Mouse (Mus musculus): ENCODE data around the gene Mettl14.
"Not testable (repeated sequence)": the region's sequence is repeated elsewhere in the genome, so short reads cannot be mapped to it uniquely, and the experiment has no call there.

The Mettl14 gene

DNA sequence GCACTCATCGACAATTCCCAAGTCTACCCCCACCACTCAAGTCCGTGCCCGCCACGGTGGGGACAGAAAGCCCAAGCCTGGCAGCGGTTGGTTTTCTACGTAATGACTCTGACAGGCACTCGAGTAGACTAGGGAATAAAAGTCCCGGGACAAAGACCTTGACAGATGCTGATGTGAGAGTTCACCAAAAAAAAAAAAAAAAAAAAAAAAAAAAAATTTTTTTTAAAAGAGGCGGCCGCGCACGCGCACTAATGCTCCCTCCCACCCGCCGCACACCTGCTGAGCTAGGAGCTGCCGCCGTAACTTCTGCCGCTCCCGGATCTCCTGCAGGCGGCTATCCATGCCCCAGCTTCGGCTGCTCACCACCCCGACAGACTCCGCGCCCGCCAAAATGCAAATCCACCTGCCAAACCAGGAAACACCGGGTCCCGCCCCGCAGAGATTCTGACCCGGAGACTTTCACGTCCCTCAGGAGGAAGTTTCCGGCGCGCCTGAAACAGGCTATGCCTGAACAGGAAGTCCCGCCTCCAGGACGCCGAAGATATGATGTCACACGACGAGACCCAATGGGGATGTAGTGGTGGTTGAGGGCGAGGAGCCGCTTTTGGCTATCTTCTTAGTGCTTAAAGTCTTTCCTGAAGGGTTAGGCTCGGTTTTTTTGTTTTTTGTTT lies at the start of gene Mettl14:
Mettl14 (minus strand) TSS at position 623 of the 671 bp plus-strand sequence.
- peak; percentile 98 for DNase-seq (ENCODE audit: low read depth)

DNA sequence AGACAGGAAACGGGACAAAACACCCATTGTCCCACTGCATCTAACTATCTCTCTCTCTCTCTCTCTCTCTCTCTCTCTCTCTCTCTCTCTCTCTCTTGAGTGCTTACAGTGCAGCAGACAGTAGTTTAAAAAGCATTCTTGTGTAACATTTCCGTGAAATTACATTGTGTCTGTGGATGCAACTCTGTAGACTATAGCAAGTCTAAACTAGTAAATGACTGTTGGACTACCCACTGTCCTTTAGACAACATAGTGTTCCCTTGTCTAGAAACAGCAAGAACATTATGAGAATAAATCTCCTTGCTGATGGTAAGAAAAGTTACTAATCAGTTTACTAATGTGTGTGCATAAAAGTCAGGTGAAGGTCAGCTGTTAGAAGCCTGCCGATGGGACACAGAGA lies 47.5 kb upstream of the Mettl14 start:
- no peak for DNase-seq (ENCODE audit: low read depth)

DNA sequence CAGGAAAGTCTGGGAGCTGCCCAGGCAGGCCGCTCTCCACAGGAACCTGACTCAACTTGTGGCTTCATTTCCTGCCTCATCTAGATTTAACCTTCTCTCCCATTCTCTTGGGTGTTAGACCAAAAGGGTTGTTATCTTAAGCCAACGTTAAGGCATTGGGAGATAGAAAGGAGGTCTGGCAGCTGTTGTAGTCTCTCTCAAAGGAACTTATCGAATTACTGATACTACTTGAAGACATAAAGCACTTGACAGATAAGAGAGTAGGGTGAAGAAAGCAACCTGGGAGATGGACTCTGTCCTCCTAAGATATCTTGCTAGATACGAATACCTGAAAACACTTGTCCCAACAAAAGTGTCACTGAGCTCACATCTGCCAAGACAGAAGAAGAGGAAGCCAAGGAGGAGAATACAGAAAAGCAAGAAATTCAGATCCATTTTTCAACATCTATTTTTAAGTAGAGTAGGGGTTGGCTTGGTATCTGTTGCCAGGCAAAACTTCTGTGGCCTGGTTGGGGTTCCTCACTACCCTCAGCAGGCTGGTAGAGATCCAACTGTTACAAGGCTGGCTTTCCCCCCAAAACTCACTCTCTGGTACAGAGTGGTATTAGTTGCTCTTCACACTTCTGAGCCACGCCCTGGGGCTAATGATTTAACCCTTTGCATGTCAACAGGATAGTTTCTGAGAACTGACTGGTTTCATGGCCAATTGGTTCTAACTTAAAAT lies 46.2 kb upstream of the Mettl14 start:
- DNase-seq (ENCODE audit: low read depth) = no peak

DNA sequence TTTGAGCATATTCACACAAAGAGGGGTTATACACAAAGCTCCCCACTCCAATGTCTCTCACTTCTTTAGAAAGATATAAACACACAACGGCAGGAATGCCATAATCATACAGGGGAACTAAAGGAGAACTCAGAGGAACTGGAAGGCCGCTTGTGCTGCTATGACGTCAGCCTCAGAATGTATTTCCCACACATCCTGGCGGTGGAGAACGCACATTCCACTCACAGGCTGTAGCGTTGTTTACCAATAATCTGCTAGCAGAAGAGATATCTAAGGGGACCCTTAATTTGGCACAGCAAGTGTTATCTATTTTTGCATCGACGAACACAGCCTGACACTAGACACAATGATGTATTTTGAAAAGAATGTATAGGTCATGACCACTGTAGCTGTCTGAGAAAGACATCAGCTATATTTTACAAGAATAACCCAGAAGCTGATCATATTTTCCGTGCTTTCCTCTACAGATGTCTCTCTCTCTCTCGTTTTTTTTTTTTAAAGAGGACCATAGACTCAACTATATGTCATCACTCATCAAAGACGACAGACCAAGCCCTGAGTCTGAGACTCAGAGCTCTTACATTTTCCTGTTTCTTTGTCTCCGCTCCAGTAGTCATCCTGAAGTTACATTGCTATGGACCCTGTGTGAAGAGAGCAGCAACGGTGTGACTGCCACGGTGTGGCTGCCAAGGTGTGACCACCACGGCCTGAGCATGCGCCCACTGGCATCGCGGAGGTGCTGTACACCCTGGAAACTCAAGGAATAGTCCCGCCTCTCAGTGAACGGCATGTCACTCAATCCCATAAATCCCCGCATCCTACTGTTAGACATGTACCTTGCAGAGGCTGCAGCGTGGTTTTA lies 43.9 kb upstream of the Mettl14 start:
- no peak for DNase-seq (ENCODE audit: low read depth)

DNA sequence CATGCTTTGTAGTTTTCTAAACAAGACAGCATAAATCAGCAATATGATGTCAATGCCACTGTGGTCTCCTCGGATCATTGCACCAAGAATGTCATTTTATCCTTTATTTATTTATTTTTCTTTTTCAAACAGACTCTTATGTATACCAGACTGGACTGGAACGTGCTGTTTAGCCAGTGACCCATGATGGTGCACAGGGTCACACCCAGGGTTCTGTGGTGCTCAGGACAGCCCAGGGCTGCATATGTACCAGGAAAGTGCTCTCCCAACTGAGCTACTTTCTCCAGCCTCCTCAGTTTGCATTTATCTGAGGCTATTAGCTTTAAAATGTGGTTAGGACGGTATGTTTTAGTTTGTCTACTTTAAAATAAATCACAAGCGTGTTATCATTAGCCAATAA lies 42.1 kb upstream of the Mettl14 start:
- no peak for DNase-seq (ENCODE audit: low read depth)

DNA sequence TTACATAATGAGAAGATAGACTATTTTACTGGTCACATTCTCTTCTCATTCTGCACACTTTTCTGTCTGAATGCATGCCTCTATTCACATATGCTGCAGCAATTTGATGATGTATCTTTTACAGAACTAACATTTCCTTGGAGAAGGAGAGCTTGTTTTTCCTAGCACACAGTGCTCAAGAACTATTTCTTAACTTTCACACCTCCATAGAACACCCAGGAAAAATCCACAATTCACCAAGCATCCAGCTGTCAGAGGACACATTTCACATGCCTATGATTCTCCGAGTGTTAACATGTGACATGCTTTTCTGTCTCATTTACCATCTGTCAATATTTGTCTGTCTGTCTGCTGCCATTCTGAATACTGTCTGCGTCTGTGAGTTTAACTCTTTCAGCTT lies 39.7 kb upstream of the Mettl14 start:
- DNase-seq (ENCODE audit: low read depth) = no peak

DNA sequence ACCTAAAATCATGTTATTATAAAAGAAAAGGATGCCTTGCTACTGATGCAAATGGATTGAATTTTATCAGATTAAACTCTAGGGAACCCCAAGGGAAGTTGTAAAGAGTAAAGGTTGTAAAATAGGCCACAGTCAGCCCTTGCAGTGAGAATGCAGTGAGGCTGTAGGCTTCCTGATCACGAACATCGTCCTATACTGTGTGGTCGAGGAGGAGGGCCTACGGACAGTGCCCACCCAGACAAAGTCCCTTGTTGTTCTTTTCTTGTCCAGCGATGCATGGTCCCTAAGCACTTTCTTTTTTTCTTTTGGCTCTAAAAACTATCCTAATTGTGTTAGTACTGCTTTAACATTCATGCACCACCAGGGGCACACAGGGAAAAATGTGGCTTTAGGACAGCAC lies 27.3 kb upstream of the Mettl14 start:
- no peak for DNase-seq (ENCODE audit: low read depth)

DNA sequence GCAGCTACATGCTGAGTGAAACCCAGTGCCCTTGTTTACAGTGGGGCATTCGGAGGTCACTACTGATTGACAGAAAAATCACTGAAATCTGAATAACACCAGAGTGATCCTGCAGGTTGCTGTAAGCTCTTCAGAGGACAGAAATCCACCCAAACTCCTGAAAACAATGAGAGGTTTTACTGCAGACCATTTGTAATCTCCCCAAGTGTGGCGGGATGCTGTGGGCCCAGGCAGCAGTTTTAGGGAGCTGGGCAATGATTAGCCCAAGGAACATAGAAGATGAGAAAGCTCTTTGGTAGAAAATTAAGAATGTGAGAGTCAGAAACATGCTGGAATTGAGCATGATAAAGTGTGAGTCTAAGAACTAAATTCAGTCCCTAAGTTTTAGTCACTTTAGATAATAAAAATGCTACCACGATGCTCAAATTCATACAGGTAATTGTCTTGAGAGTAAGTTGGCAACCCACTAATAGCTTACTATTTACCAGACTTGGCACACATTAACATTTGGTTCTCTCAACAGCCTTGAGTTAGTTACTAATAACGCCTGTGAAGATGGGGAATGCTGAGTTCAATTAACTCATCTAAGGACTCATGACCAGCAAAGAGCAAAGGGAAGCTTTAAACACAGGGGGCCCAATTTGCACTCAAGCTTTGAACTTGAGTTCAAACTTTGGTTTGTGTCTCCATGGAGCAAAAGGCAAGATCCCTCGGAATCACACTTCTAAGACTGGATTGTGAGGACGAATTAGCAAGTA lies 26.1 kb upstream of the Mettl14 start:
- no peak for DNase-seq (ENCODE audit: low read depth)

DNA sequence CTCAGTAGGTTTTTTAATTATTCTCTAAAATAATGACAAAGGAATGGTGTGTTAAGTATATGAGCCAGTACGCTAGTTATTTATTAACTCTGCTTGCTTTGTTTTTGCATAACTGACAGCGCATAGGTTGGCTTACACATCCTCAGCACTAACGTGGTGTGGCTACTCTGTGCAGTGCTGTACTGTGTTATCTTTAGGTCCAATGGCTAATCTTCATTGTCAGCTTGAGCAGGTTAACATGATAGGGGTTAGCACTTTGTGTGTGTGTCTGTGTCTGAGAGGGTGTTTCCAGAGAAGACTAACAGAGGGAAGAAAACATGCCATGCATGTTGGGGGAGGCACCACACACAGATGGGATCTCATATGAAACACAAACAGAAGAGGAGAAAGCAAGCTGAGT lies 19.0 kb upstream of the Mettl14 start:
- no peak for DNase-seq (ENCODE audit: low read depth)

DNA sequence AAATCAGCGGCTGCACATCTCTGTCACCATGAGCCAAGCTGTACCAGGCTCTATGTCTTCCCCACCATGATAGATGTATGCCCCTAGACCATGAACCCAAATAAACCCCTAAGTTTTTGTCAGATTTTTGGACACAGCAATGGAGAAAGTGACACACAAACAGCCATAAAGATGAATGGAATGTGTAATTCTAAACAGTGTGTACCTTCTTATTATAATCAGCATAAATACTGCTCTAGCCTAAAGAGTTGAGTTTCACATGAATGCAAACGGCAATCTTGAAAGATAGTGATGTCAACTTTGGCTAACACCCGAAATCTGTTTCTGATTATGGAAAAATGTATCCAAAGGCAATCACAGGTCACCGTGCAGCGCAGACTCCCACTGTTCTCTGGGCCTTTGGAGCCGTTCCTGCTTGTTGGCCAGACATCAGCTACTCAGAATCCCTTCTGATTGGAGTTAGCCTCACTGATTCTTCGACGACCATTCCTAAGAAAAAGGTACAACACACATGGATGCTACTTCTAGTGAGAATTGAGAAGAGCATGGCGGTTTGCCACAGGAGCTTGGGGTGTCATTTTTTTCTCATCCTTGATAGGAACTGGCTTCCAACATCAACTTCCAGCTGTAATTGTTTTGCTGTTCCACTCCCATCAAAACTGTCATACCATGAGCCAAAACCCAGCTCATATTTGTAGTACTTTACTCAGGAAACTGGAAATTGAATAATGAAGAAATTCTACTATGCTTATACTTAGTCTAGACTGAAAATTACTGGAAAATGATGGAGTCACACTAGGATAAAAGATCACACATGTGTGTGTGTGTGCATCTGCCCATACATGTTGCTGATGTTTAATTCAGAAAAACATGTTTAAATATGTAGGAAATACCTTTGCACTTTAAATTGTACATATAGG lies 11.9 kb upstream of the Mettl14 start:
- DNase-seq (ENCODE audit: low read depth) = no peak

DNA sequence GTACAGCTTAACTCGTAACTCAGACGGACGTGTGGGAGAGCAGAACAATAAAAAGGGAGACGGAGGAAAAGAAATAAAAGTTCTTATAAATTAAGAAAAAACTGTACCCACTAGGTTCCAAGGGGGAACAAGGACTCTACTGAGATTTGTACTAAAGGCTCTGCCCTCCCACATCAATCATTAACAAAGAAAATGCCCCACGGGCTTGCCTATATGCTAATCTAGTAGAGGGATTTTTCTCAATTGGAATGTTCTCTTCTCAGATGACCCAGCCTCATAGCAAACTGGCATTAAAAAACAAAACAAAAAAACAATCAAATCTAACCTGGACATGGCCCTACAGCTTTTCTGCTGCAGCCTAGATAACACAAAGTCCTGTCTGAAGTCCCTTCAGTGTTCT lies 9.7 kb upstream of the Mettl14 start:
- DNase-seq (ENCODE audit: low read depth) = no peak

DNA sequence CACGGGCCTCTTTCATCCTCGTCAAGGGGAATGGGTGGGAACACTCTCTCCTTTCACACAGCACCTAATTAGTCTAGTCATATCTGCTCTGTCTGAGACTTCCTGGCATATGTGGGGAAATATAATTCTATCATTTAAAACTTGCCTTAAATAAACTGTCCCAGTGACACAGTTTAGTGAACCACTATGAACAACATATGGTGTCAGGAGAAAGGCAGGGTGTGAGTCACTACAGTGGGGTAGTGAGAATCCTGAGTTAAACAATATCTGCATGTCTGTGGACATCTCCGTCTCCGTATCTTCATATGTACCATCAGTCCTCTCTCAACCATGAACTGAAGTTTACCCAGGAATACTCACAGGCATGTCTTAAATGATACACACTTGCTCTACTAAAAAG lies 5.3 kb upstream of the Mettl14 start:
- DNase-seq (ENCODE audit: low read depth) = no peak

DNA sequence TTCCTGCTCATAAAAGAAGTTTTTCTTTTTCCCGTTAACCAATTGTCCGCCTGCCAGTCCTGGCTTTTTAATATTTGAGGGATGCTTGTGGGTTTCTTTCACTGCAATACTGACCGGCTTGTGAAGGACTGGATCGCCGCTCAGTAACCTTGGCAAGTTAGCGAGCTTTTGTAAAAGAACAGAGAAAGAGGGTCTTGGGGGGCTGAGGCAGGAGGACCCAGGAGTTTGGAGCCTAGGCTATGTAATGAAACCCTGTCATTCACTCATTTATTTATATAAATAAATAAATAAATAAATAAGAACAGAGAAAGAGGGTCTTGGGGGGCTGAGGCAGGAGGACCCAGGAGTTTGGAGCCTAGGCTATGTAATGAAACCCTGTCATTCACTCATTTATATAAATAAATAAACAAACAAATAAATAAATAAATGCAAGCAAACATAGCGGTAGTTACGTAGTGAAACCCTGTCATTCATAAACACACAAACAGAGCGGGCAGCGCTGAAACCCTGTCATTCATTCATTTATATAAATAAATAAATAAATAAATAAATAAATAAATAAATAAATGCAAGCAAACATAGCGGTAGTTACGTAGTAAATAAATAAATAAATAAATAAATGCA lies 361 bp upstream of the Mettl14 start:
- not testable (repeated sequence) for DNase-seq (ENCODE audit: low read depth)

DNA sequence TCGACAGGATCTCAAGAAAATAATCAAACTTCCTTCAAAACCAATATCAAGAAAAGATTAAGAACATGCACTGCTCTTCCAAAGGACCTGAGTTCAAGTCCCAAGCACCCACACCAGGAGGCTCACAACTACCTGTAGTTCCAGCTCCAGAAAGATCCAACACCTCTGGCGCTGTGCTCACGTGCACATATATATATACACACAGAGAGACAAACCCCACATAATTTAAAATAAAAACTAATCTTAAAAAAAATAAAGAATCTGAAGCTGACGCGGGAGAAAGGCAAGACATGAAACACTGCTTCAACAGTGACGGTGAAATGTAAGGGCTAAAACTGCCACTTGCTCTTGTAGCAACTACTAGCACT lies 806 bp downstream of the Mettl14 start:
- DNase-seq (ENCODE audit: low read depth) = no peak

DNA sequence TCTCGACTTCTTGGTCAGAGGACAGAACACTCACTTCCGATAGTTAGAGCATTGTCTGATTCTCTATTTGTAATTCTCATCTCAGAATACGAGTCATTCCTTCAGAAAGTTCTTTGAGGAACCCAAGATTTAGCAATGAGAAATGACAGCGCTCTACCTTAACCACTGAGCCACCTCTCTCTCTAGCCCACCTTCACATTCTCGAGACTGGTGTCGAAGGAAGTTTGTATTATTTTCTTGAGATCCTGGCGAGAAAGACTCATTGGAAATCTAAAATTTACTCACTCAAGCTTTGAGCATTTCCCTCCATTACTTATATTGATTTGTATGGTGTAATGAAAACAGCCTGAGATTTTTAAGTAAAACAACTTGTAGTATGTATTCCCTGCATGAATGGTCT lies 1.5 kb downstream of the Mettl14 start:
- no peak for DNase-seq (ENCODE audit: low read depth)

DNA sequence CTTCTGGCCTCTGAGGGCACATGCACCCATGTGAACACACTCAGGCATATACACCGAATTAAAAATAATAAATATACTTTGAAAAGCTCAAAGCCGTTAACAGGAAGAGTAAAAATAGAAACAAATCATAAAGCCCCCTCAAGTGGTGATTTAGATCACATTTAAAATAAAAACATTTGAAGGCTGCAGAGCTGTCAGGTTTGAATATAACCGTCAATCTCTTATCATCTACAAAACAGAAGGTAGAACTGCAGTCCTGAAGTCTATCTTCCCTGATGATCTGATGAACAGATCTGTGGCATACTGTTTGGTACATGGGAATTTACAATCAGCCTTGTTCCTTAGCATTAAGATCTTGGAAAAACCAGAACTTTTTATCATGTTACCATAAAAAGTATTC lies 9.3 kb downstream of the Mettl14 start:
- DNase-seq (ENCODE audit: low read depth) = no peak

DNA sequence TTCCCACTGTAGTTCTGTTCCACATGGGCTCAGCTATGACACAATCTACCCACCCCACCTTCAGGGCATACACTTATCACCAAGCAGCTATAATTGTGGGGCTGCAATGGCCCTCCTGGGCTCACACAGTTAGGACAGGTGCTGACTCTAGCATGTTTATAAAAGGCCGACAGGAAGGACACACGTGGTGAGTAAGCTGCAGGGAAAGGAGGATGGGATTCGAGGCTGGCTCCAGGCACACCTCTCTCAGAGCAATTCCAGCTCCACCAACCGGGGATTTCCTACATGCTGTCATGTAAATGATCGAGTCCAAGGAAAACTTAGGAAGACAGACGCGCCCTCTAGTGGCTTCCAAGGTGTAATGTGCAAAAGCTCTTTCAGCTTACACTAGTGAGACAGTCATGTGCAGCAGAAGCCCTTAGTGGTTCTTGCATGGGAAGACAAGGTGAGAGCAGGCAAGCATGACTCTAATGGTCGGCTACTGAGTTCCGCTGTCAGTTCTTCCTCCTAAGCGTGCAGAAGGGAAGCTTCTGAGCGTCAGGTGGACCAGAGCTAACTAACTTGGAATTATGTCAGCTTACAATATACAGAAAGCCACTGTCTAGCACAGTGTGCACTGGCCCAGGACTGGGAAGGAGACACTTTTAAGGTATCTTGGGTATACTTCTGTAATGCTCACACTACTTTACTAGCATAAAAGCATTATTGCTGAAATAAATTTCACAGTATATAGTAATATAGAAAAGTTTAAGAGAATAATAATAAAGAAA lies 14.0 kb downstream of the Mettl14 start:
- no peak for DNase-seq (ENCODE audit: low read depth)

DNA sequence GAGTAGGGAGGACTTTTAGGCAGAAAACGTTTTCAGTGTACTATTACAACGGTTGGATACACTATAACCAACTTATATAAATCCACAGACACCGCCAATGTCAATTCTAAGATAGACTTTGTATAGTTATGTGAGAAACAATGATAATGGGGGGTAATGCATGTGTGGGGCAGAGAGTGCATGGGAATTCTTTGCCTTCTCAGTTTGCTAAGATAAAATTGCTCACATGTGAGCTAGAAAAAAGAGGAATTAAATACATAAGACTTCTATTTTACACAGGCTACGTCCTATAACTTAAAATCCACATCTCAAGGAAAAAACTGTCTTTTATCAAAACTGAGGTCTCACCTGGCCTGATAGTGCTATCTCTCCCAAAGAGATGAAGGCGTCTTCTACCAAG lies 15.0 kb downstream of the Mettl14 start:
- no peak for DNase-seq (ENCODE audit: low read depth)

DNA sequence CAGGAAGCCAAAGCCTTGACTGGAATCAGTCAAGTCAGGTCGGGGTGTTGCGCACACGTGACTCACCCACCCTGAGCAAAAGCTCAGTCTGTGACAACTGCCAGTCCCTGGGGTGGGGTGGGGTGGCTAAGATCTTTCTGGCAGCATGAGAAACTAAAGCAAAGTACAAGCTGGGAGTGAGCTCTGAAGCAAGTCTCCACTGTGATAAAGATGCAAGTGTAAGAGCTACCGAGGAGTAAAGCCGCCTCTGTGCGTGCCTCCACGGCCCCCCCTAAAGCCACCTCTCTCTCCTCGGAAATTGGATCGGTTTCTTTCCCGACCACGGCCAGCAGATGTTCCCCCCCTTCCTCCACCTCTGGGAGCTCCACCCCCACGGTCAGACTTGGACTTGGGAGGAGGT lies 16.7 kb downstream of the Mettl14 start:
- DNase-seq (ENCODE audit: low read depth) = no peak

DNA sequence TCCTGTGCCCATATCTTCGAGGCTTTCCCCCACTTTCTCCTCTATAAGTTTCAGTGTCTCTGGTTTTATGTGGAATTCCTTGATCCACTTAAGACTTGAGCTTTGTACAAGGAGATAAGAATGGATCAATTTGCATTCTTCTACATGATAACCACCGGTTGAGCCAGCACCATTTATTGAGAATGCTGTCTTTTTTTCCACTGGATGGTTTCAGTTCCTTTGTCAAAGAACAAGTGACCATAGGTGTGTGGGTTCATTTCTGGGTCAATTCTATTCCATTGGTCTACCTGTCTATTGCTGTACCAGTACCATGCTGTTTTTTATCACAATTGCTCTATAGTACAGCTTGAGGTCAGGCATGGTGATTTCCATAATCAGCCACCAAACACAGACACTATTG lies 19.1 kb downstream of the Mettl14 start:
- DNase-seq (ENCODE audit: low read depth) = not testable (repeated sequence)

Data from naive thymus-derived CD4-positive, alpha-beta T cell, adult 2 months (primary cell).